Mouse (Mus musculus): Measurements from ENCODE around the gene Morn4.

Morn4 gene

GRCm38 (mm10) chr19:42081613-42082012 is 4.5 kb downstream of the Morn4 start:
- peak; percentile 29 for DNase-seq

GRCm38 (mm10) chr19:42080469-42080868 is 5.7 kb downstream of the Morn4 start:
- peak; percentile 64 for DNase-seq

GRCm38 (mm10) chr19:42079950-42080349 is 6.2 kb downstream of the Morn4 start:
- peak; percentile 84 for DNase-seq

GRCm38 (mm10) chr19:42079006-42079405 is 7.2 kb downstream of the Morn4 start:
- DNase-seq, result peak; percentile 78

- DNase-seq, result peak; percentile 69
These were observed 7.6 kb downstream of the Morn4 start for GRCm38 (mm10) chr19:42078566-42078965.

GRCm38 (mm10) chr19:42075992-42076391 is 10.2 kb downstream of the Morn4 start:
- DNase-seq, result peak; percentile 68

GRCm38 (mm10) chr19:42075051-42075450 is 11.1 kb downstream of the Morn4 start:
- peak; percentile 96 for DNase-seq

GRCm38 (mm10) chr19:42072802-42073201 is 13.4 kb downstream of the Morn4 start:
- DNase-seq, result no peak

GRCm38 (mm10) chr19:42071886-42072608 is 14.1 kb downstream of the Morn4 start:
- no peak for DNase-seq

- no peak for DNase-seq
These were observed 14.9 kb downstream of the Morn4 start for GRCm38 (mm10) chr19:42071221-42071620.

- no peak for DNase-seq
These were observed 17.0 kb downstream of the Morn4 start for GRCm38 (mm10) chr19:42069241-42069525.

- peak; percentile 97 for DNase-seq
These were observed 17.5 kb downstream of the Morn4 start for GRCm38 (mm10) chr19:42068441-42069240.

- DNase-seq, result no peak
These were observed 24.7 kb downstream of the Morn4 start for GRCm38 (mm10) chr19:42061443-42061842.

GRCm38 (mm10) chr19:42058426-42058825 is 27.7 kb downstream of the Morn4 start:
- no peak for DNase-seq

- no peak for DNase-seq
These were observed 29.3 kb downstream of the Morn4 start for GRCm38 (mm10) chr19:42056719-42057409.

- DNase-seq, result peak; percentile 97
These were observed 30.3 kb downstream of the Morn4 start for GRCm38 (mm10) chr19:42055881-42056280.

- peak; percentile 88 for DNase-seq
These were observed 31.9 kb downstream of the Morn4 start for GRCm38 (mm10) chr19:42054255-42054654.

GRCm38 (mm10) chr19:42051948-42052347 is 34.2 kb downstream of the Morn4 start, which contains the start of gene 4933411K16Rik:
4933411K16Rik (plus strand) TSS chr19:42052248.
- no peak for DNase-seq

GRCm38 (mm10) chr19:42051351-42051750 is 34.8 kb downstream of the Morn4 start:
- no peak for DNase-seq

- DNase-seq, result no peak
These were observed 35.9 kb downstream of the Morn4 start for GRCm38 (mm10) chr19:42050251-42050650.

- DNase-seq, result peak; percentile 99
These were observed 40.7 kb downstream of the Morn4 start, which contains the start of gene Hoga1 for GRCm38 (mm10) chr19:42045269-42046102. Hoga1 (plus strand) TSS chr19:42045610.

GRCm38 (mm10) chr19:42043988-42044387 is 42.2 kb downstream of the Morn4 start:
- peak; percentile 91 for DNase-seq

- peak; percentile 84 for DNase-seq
These were observed 47.8 kb downstream of the Morn4 start for GRCm38 (mm10) chr19:42038310-42038709.

All from heart, adult 11 months (tissue).